Mouse (Mus musculus): Measurements from ENCODE around the gene Tada3. TPM values are rescaled to one million over a fixed set of nuclear protein-coding genes. Genes with fewer than 3 reads are reported as not detected.

The Tada3 gene
- polyA plus RNA-seq, 1 experiment from 2014 or later: 21.8 TPM

DNA sequence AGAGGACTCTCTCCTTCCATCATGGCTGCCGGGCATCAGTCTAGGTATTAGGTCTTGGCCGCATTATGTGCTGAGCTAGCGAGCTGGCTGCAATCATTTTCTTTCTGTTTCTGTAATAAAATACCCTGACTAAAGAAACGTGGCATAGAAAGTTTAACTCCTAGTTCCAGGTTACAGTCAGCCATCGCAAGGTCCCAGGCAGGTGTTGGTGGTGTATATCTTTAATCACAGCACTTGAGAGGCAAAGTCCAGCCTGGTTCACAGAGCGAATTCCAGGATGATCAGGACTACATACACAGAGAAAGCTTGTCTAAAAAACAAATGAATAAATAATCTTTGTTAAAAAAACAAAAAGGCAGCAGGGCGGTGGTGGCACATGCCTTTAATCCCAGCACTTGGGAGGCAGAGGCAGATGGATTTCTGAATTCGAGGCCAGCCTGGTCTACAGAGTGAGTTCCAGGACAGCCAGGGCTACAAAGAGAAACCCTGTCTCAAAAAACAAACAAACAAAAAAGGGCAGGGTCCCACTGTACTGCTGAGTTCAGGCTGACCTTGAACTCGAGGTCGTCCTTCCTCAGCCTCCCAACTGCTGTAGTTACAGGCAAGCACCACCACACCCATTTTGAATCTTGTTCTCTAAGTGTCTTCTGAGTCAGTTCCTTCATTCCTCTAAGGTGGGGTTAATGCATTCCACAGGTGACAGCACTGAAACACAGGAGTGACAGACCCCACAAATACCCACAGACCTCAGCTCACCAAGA lies 18.8 kb upstream of the Tada3 start:
- WGBS (ENCODE audit: missing documents): 97% methylated on average over 7 of the region's 10 CpGs

DNA sequence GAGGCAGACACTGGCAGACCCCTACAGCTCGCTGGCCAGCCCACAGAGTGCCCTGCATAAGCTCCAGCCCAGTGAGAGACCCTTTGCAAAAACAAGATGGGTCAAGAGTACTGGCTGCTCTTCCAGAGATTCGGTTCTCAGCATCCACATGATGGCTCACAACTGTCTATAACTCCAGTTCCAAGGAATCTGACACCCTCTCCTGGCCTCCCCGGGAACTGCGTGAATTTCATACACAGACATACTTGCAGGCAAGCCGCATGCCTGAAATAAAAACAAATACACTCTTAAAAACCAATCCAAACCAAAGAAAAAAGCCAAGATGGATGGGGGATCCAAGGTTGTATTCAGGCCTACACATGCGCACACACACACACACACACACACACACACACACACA lies 17.8 kb upstream of the Tada3 start:
- no peak overlapping the region for H3K4me3 ChIP-seq (ENCODE audit: inconsistent target)
- no peak overlapping the region for H3K27ac ChIP-seq
- no peaks in the 10 kb centered on the region for H3K79me2 ChIP-seq (ENCODE audit: inconsistent target)
- WGBS (ENCODE audit: missing documents): 97% methylated on average over 5 of the region's 6 CpGs
- peaks cover 47% of the 10 kb centered on the region for H3K36me3 ChIP-seq (ENCODE audit: inconsistent target)

More for the DNA sequence above, 18.8 kb upstream of the Tada3 start:
- H3K79me2 ChIP-seq (ENCODE audit: inconsistent target): no peaks in the 10 kb centered on the region
- peaks cover 55% of the 10 kb centered on the region for H3K36me3 ChIP-seq (ENCODE audit: inconsistent target)
- no peak overlapping the region for H3K4me3 ChIP-seq (ENCODE audit: inconsistent target)
- H3K27ac ChIP-seq: no peak overlapping the region

DNA sequence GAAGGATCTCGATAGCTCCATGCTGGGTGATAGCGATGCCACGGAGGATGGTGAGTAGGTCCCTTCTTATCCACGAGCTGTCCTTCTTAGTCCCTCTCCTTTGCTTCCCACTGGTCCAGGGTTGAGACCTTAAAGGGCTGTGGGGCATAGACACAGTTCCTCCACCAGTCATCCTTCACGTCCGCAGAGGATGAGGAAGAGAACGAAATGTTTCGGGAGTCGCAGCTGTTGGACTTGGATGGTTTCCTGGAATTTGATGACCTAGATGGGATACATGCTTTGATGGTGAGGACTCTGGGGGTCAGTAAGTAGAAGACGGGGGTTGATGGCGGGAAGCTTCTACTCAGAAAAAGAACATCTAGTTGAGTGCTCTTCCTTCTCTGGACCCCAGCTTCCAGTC lies 17.1 kb upstream of the Tada3 start:
- H3K36me3 ChIP-seq (ENCODE audit: inconsistent target): peaks cover 50% of the 10 kb centered on the region
- WGBS (ENCODE audit: missing documents): 95% methylated on average over 11 of the region's 11 CpGs
- H3K79me2 ChIP-seq (ENCODE audit: inconsistent target): no peaks in the 10 kb centered on the region
- H3K4me3 ChIP-seq (ENCODE audit: inconsistent target): no peak overlapping the region
- H3K27ac ChIP-seq: no peak overlapping the region

DNA sequence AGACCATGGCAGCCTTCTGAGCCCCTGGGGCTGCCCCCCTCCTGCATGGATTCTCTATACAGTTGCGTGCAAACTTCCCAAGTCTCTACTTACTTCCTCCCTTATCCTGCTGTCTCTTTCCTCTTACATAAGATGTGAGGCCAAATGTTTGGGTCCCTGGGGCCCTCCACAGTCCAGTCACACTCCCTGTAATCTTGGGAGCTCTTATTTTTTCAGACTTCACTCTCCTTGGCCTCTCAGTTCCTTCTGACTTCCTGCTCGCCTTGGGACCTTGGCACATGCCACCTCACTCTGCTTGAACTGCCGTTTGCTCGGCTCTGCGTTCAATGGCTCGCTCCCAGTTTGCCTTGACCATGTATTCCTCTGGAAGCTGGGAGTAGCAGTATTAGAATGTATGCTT lies 16.3 kb upstream of the Tada3 start:
- H3K4me3 ChIP-seq (ENCODE audit: inconsistent target): no peak overlapping the region
- WGBS (ENCODE audit: missing documents): 75% methylated on average over 6 of the region's 6 CpGs
- H3K27ac ChIP-seq: no peak overlapping the region
- H3K79me2 ChIP-seq (ENCODE audit: inconsistent target): no peaks in the 10 kb centered on the region
- H3K36me3 ChIP-seq (ENCODE audit: inconsistent target): peaks cover 54% of the 10 kb centered on the region

- no peak overlapping the region for H3K27ac ChIP-seq
- peaks cover 5% of the 10 kb centered on the region for H3K79me2 ChIP-seq (ENCODE audit: inconsistent target)
- peaks cover 57% of the 10 kb centered on the region for H3K36me3 ChIP-seq (ENCODE audit: inconsistent target)
- WGBS (ENCODE audit: missing documents): 29% methylated on average over 44 of the region's 51 CpGs
- H3K4me3 ChIP-seq (ENCODE audit: inconsistent target): no peak overlapping the region
These were observed 14.8 kb upstream of the Tada3 start for GRCm38 (mm10) chr6:113392387-113393071.

DNA sequence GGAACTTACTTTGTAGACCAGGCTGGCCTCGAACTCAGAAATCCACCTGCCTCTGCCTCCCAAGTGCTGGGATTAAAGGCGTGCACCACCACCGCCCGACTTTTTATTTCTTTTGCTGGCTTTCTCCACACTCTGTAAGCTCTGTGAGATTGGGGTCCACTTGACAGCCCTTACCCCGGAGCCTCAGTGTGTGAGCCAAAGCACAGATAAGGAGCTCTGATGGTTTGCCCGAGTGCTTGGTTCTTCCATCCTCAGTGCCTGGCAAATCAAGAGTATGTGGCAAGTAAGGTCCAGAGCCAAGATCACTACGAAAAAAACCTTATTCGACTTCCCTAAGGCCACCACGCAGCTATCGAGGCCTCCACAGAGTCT lies 14.3 kb upstream of the Tada3 start:
- Histone ChIP-seq H3K27ac (no peak overlapping the region), H3K79me2 (ENCODE audit: inconsistent target) (peaks cover 11% of the 10 kb centered on the region), H3K36me3 (ENCODE audit: inconsistent target) (peaks cover 61% of the 10 kb centered on the region), H3K4me3 (ENCODE audit: inconsistent target) (no peak overlapping the region)
- WGBS (ENCODE audit: missing documents): 28% methylated on average over 9 of the region's 10 CpGs

- WGBS (ENCODE audit: missing documents): 88% methylated on average over 3 of the region's 3 CpGs
- peaks cover 68% of the 10 kb centered on the region for H3K36me3 ChIP-seq (ENCODE audit: inconsistent target)
- no peak overlapping the region for H3K27ac ChIP-seq
- H3K79me2 ChIP-seq (ENCODE audit: inconsistent target): peaks cover 24% of the 10 kb centered on the region
- H3K4me3 ChIP-seq (ENCODE audit: inconsistent target): no peak overlapping the region
These were observed 13.0 kb upstream of the Tada3 start for GRCm38 (mm10) chr6:113390715-113391114.

DNA sequence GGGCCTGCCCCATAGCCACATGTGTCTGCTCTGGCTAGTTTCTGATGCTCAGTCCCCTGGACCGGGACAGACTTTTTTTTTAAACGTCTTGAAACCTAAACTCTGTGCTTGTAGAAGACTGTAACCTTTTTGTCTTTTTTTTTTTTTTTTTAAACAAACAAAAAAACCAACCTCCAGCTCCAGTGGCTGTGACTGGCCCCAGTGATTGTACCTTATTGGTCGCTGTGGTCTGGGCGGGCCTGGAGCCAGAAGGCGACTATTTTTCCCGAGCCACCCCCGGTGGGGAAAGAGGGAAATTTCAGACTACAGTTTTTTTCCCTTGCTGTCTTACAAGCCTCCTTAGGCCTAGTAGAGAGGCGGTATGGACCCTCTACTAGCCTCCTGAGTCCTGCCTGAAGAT lies 11.3 kb upstream of the Tada3 start, which contains the start of gene Ttll3:
TSS of gene Ttll3 (plus strand) at position 301 of the 400 bp plus-strand sequence.
- peaks cover 41% of the 10 kb centered on the region for H3K79me2 ChIP-seq (ENCODE audit: inconsistent target)
- no peak within 1 kb of the TSS for H3K4me3 ChIP-seq (ENCODE audit: inconsistent target)
- H3K36me3 ChIP-seq (ENCODE audit: inconsistent target): peaks cover 69% of the 10 kb centered on the region
- H3K27ac ChIP-seq: no peak within 1 kb of the TSS
- WGBS (ENCODE audit: missing documents): 87% methylated on average over 8 of the region's 8 CpGs

DNA sequence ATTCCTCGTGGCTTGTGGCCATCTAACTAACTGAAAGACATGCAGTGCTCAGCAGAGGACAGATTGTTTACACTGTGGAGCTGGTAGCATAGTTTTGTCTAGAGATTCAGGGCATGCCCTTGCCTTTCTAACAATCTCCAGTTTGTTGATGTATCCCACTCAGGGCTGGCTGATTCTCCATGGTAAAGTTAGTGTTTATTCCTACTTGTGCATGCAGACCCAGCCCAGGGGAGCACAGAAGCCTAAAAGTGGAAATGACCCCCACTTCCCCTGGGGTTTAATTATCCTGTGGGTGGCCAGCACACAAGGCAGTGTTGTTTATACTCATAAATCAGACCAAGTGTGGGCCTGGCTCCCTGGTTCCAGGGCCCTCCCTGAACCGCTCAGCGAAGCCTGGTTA lies 8.3 kb upstream of the Tada3 start:
- no peak overlapping the region for H3K4me3 ChIP-seq (ENCODE audit: inconsistent target)
- H3K79me2 ChIP-seq (ENCODE audit: inconsistent target): peaks cover 70% of the 10 kb centered on the region
- H3K36me3 ChIP-seq (ENCODE audit: inconsistent target): peaks cover 94% of the 10 kb centered on the region
- no peak overlapping the region for H3K27ac ChIP-seq
- 60% methylated on average over 2 of the region's 3 CpGs for WGBS (ENCODE audit: missing documents)

- no peak overlapping the region for H3K27ac ChIP-seq
- peaks cover 98% of the 10 kb centered on the region for H3K36me3 ChIP-seq (ENCODE audit: inconsistent target)
- peaks cover 78% of the 10 kb centered on the region for H3K79me2 ChIP-seq (ENCODE audit: inconsistent target)
- WGBS (ENCODE audit: missing documents): 86% methylated on average over 11 of the region's 11 CpGs
- H3K4me3 ChIP-seq (ENCODE audit: inconsistent target): no peak overlapping the region
These were observed 7.6 kb upstream of the Tada3 start for GRCm38 (mm10) chr6:113385160-113385714.

- H3K27ac ChIP-seq: no peak overlapping the region
- WGBS (ENCODE audit: missing documents): 98% methylated on average over 8 of the region's 8 CpGs
- H3K79me2 ChIP-seq (ENCODE audit: inconsistent target): peaks cover 86% of the 10 kb centered on the region
- H3K4me3 ChIP-seq (ENCODE audit: inconsistent target): no peak overlapping the region
- peaks cover 92% of the 10 kb centered on the region for H3K36me3 ChIP-seq (ENCODE audit: inconsistent target)
These were observed 6.8 kb upstream of the Tada3 start for GRCm38 (mm10) chr6:113384351-113384927.

GRCm38 (mm10) chr6:113380480-113380879 lies 2.8 kb upstream of the Tada3 start:
- 93% methylated on average over 11 of the region's 11 CpGs for WGBS (ENCODE audit: missing documents)
- Histone ChIP-seq H3K4me3 (ENCODE audit: inconsistent target) (peak overlapping the region; percentile 98; the same call in 1 of the 2 replicates), H3K79me2 (ENCODE audit: inconsistent target) (peaks cover 75% of the 10 kb centered on the region), H3K27ac (peak overlapping the region; percentile 100), H3K36me3 (ENCODE audit: inconsistent target) (peaks cover 57% of the 10 kb centered on the region)

DNA sequence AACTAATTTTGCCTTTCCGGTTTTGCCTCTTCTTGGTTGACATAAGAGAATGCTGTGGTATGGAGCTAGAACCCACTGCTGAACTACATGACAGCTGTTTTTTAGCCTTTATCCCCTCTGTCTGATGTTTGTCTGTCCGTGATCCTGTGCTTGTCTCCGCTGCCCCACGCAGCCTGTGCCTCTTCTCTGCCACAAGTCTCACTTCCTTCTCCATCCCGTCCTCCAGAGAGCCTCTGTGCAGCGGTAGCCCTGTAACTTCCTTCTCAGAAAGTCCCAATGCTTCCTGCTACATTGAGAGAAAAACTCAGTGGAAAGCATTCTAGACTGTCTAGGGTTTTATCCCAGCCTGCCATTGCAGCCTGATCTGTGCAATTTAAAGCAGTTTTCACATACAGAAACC lies 1.6 kb upstream of the Tada3 start:
- Histone ChIP-seq H3K4me3 (ENCODE audit: inconsistent target) (peak overlapping the region; percentile 98), H3K79me2 (ENCODE audit: inconsistent target) (peaks cover 63% of the 10 kb centered on the region), H3K27ac (peak overlapping the region; percentile 100), H3K36me3 (ENCODE audit: inconsistent target) (peaks cover 57% of the 10 kb centered on the region)
- WGBS (ENCODE audit: missing documents): 1% methylated on average over 6 of the region's 6 CpGs

GRCm38 (mm10) chr6:113377172-113377495 lies 549 bp downstream of the Tada3 start:
- peak overlapping the region; percentile 100 for H3K27ac ChIP-seq
- 5% methylated on average over 7 of the region's 7 CpGs for WGBS (ENCODE audit: missing documents)
- peaks cover 42% of the 10 kb centered on the region for H3K79me2 ChIP-seq (ENCODE audit: inconsistent target)

DNA sequence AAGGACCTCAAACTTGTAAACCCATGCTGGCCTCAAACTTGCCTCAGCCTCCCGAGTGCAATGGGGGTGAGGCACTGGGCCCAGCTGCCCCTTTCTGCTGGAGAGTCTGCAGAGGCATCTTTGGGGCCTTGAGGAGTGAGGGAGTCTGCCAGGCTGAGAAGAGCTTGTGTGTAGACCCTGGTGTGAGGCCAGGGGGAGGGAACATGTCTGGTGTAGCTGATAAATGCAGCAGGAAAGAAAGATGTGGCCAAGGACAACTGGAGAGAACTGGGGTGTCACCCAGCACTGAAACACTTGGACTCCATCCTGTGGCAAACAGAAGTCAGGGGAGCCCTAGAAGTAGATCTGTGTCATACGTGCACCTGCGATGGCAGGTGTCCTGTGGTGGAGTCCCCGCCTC lies 4.2 kb downstream of the Tada3 start:
- H3K4me3 ChIP-seq (ENCODE audit: inconsistent target): no peak overlapping the region
- H3K27ac ChIP-seq: no peak overlapping the region

More at GRCm38 (mm10) chr6:113377172-113377495, 549 bp downstream of the Tada3 start:
- H3K36me3 ChIP-seq (ENCODE audit: inconsistent target): peaks cover 58% of the 10 kb centered on the region
- H3K4me3 ChIP-seq (ENCODE audit: inconsistent target): peak overlapping the region; percentile 98

More for the DNA sequence above, 4.2 kb downstream of the Tada3 start:
- 94% methylated on average over 4 of the region's 4 CpGs for WGBS (ENCODE audit: missing documents)
- Histone ChIP-seq H3K79me2 (ENCODE audit: inconsistent target) (peaks cover 6% of the 10 kb centered on the region), H3K36me3 (ENCODE audit: inconsistent target) (peaks cover 72% of the 10 kb centered on the region)
